Mouse (Mus musculus) cerebellum, postnatal 14 days (tissue): ENCODE data around the gene Fam160b1.
A peak's percentile ranks its signal among the peaks of the same experiment; 100 is the strongest.

ENCODE experiments used
- DNase-seq, 2 experiments: peaks; one replicate each; pipeline ENCODE4 v3.0.0; 2021; ENCODE audit warnings: mixed read lengths in 2 of 2

Gene Fam160b1

DNA sequence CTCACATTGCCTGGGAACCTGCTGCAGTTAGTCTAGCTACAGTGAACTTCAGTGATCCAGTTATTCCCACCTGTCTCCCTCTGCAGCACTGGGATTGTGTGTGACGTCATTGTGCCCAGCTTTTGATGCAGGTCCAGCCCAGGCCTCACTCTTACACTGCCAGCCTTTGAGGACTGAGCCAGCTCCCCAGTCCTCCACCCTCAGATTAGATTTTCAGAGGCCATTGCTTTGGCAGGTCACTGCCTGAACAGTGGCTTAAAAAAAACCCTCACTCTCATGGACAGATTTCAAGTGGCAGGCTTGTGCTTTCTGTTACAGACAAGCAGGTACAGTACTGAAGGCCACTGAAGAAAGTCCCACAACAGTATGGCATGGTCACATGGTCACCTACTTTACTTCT lies 15.8 kb upstream of the Fam160b1 start:
- no peak for DNase-seq

- no peak for DNase-seq
Measured at GRCm38 (mm10) chr19:57349096-57349495, 11.4 kb upstream of the Fam160b1 start.

DNA sequence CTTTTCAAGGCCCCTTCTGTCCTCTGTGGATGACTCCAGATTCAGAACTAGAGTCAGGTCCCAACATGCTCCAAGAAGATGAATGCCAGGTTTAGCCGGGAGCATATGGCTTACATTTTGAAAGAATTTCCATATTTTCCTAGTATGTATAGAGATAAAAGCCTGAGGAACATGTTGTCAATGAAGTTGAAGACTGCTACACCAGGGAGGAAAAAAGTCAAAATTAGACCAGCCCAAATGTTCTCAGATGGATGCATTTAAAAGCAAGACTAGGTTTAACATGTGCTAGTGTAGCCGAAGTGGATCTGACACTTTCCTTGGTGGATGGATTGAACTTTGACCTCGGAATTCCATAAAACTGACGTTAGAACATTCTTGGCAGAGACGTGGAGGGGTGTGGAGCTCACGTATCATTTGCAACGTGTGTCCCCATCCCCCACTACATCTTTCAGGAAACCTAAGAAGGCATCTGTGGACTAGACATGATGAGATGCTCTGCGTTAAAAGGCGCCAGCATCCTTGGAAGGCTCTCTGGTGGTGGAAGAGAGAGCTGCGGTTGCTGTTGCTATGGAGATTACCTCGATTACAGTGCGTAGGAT lies 8.0 kb upstream of the Fam160b1 start:
- no peak for DNase-seq

DNA sequence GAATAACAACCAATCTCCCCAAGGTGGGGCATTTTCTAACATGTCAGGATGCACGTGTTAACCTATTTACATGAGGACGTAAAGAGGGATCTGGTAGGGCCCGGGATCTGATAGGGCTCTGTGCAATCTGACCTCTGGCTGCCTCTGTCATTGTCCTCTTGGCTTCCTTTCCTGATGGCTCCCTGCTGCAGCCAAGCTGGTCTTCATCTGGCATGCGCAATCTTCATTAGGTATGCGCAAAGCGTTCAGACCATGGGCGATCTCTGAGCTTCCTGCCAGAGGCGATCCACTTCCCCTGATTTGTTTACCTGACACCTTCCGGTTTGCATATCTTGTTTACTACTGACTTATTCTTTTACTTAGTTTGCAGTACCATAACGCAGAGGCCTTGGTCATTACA lies 7.3 kb upstream of the Fam160b1 start:
- peak in 1 of 2 experiments; percentile 22 for DNase-seq

DNA sequence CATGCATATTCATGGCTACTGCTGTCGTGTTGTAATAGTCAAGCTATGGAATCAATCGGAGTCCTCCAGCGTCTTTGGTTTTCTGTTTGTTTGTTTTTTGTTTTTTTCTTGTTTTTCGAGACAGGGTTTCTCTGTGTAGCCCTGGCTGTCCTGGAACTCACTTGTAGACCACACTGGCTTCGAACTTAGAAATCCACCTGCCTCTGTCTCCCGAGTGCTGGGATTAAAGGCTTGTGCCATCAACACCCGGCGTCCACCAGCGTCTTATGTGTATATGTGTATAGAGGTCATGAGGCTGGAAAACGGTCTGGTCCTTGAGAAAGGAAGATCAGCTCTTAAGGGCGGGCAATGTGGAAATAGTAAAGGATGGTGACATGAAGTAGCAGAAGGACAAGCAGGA lies 6.4 kb upstream of the Fam160b1 start:
- no peak for DNase-seq

DNA sequence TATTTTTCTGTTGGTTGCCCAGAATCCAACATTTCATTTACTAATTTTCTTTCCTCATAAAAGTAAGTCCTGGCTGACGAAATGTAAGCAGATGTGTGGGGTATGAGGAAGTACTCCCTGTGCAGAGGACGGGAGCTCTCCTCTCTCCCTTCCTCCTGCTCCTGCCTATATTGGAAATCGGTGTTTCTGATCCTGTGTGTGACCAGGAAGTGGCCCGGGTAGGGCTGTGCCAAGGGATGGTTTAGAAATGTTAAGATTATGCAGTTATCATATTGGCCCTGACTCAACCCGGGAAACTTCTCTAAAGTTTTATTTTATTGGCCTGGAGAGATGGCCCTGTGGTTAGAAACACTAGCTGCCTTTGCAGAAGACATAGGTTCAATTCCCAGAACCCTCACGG lies 5.8 kb upstream of the Fam160b1 start:
- DNase-seq = no peak

DNA sequence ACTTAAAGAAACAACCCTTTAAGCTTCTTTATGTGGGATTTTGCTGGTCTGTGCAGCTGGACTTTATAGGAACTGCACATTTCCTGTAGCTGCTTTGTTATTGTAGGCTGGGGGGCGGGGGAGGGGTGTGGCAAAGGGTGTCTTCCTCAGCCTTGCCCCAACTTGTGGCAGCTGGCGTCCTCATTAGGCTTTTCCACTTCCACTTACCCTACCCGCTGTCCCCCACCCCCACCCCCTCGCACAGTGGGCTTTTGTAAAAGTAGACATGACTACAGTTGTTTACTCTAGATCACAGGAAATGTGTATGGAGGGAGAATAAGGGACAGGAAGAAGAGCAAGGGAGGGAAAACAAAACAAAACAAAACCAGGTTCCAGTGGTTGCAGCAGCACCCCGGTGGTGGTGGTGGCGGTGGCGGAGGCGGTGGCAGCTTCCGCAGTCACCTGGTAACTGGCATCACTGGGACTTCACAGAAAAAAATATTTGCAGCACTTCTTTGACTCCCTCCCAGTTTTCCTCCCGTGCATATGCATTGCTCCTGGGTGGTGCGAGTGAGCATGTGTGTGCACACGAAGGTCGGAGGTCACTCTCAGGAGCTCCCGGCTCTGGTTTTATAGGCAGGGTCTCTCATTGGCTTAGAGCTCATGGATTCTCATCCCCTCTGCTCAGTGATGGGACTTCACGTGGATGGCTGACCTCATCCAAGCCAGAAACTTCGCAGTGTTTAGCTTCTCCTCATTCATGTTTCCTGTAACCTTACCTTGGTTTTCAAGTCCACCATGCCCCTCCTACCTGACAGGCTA lies 4.8 kb upstream of the Fam160b1 start:
- no peak for DNase-seq

- DNase-seq = no peak
Measured at GRCm38 (mm10) chr19:57356273-57356672, 4.2 kb upstream of the Fam160b1 start.

- DNase-seq = no peak
Measured at GRCm38 (mm10) chr19:57357244-57357643, 3.2 kb upstream of the Fam160b1 start.

DNA sequence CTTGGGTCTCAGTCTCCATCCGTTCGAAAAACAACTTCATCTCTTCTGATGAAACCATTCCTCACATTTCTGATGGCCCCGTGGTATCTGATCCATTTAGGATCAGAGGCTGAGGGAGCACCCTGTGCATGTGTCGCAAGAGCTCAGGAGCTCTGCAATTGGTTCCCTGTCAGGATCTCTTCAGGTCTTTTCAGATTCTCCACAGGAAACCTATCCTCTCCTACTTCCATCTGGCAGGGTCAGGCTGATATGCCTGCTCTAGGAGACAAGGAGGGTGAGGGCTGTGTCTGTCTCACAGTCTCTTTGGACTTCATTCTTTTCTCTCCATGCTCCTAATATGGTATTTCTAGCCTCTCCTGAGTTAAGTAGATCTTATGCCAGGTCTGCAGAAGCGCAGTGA lies 2.7 kb upstream of the Fam160b1 start:
- DNase-seq = no peak

- DNase-seq = peak; percentile 51 to 77
Measured at GRCm38 (mm10) chr19:57358322-57358721, 2.2 kb upstream of the Fam160b1 start.

- DNase-seq = no peak
Measured at GRCm38 (mm10) chr19:57358836-57359598, 1.5 kb upstream of the Fam160b1 start.

DNA sequence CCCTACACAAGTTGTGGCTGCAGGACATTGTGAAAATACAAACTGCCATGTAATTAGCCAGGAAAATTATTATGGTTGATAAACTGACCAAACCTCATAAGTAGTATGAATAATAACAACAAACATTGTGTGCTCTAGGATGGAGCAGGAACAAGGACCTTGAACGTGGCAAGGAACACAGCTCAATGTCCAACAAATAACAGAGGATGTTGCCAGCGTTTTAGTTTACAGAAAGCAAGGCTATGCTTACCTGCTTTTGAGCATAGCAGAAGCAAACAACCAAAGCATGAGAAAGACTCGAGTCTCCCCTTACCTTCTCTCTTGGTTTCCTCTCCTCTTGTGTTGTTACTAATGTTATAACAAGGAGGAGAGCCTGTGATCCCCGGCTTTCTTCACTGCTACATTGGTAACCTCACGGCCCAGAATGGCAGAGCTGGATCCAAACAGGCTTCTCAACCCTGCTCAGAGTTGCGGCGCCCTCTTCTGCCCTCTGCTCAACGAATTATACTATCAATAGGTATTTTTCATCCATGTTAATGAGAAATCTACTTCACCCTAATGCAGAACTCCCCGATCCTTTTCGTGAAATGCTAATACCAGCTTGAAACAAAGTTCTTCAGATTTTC lies 666 bp upstream of the Fam160b1 start:
- peak; percentile 50 to 57 for DNase-seq

DNA sequence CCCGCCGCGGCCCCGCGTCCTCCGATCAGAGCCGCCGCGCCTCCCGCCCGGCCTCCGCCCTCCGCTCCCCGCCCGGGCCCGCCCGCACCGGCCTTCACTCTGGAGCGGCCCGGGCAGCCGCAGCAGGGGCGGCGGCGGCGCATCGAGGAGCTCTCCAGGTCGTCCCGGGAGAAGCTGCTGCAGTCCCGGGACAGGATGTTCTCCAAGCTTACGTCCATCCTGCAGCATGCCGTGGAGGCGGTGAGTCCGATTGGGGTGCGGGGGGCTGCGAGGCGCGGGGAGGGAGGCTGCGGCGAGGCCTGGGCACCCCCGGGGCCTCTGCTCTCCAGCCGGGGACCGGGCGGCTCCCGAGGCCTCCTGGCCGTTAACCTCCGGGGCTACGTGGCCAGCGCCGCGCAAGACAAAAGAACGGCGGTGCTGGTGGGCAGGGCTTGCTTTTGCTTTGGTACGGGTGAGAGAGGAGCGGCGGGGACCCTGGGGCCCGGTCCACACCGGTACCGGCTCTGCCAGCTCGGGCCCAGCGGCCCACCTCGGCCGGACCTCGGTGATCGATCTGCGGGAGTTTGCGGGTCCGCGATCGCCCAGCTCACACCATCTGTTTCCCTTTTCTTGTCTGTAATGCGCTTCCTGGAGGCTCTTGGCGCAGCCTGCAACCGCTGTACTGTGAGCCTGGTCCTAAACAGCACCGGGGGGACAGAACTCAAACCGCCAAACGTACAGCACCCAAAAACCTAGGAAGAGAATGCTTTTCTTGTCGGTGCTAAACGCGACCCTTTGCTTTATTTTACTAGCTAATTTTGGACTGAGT lies 855 bp downstream of the Fam160b1 start:
- DNase-seq = peak; percentile 64 to 78

DNA sequence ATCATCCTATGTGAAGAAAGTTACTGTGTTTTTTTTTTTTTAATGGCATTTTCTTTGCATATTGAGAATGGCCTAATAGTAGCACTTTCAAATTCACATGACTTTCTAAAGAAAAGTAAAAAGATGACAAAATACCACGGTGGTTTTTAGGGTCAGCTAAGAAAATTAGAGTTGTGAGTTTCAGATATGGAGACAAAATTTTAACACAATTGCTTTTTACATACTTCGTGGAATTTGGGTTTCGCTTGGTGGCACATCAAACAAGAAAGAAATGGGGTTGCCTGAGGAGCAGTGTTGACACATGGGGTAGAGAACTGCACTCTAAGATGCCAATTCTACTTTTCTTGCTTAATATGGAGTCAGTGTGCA lies 1.4 kb downstream of the Fam160b1 start:
- no peak for DNase-seq

DNA sequence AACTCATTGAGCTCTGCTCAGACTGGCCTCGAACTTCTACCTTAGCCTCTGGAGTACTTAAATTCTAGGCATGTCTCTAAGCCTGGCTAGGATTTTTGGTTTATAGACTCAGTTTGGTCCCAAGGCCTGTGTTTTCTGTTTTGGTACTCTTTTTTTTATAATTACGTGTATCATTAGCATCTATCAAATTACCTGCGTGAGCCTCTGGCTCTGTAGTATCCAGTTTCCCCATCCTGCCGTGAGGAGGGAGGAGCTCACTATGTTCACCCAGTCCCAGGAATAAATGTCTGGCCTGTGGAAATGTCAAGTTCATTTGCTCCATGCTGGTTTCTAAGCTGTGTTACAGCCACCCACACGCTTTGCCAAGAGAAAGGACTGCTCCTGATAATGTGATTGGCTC lies 2.1 kb downstream of the Fam160b1 start:
- peak in 1 of 2 experiments; percentile 37 for DNase-seq

- no peak for DNase-seq
Measured at GRCm38 (mm10) chr19:57363076-57363475, 2.6 kb downstream of the Fam160b1 start.

- no peak for DNase-seq
Measured at GRCm38 (mm10) chr19:57363538-57363937, 3.1 kb downstream of the Fam160b1 start.

DNA sequence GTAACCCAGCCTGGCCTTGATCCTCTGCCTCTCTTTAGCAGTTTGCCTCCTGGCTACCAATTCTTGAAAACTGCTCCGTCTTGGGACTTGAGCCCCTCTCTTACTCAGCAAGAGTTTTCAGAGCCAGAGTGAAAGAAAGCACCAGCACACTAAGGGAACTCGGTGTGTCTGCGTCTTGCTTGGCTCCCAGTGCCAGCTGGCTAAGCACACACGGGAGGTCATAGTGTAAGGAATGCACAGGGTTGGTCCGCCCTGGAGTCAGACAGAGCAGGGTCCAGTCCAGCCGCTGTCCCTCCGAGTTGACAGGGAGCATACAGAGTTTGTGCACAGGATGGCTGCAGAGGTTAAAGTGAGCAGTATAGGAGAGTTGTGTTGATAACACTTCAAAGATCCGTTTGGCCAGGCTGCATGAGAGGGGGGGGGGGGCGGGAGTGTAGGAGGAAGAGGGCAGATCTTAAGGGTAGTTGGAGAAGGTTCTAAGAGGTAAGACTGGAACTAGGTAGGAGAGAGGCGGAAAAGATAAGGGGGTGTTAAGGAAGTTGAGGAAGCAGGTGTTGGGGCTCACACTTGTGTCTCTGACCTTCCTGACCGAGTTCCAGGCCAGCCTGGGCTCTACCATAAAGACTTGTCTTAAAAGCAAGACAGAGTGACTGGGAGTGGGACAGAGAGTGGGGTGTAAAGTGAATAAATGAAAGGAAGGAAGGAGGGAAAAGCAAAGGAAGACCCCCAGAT lies 4.6 kb downstream of the Fam160b1 start:
- no peak for DNase-seq

DNA sequence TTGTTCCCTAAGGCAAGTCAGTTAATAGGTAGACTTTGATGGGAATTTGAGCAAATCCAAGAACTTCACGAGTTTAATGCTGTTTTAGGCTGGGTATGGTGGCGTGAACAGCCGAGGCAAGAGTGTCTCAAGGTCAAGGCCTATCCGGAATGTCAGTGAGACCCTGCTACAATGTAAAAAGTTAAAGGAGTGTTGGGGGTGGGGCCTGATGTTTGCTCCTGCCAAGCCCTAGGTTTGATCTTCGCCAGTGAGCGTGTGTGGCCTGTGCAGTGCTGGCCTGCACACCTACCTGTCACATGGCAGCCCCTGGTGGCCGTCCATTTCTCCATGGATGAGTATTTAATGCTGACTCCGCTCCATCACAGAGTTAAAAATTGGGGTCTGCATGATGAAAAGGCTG lies 5.5 kb downstream of the Fam160b1 start:
- DNase-seq = no peak

GRCm38 (mm10) chr19:57366626-57367025 lies 6.1 kb downstream of the Fam160b1 start:
- no peak for DNase-seq

DNA sequence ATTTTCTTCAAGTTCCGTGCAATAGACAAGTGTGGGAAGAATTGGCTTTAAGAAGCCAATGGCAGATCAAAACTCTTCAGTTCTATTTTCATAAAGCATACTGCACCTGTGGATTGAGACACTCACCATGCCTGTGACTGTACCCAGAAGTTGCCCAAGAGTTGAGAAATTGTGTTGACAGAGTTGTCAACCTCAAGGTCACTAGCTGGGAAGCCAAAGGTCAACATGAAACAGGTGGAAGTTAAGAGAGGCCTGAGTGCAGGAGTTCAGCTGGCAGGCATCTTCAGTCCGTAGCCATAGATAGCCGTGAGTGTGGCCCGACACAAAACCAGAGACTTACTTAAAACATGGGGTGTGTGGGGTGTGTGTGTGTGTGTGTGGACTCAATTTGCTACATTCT lies 6.7 kb downstream of the Fam160b1 start:
- no peak for DNase-seq
